Mouse (Mus musculus) ovary, adult 18-20 months (tissue): ENCODE data around the gene Tmem160.

Experiments
- DNase-seq: peaks from one replicate; pipeline ENCODE4 v3.0.0; 2022; ENCODE audit warnings: low spot score, mixed read lengths

Tmem160 gene

DNA sequence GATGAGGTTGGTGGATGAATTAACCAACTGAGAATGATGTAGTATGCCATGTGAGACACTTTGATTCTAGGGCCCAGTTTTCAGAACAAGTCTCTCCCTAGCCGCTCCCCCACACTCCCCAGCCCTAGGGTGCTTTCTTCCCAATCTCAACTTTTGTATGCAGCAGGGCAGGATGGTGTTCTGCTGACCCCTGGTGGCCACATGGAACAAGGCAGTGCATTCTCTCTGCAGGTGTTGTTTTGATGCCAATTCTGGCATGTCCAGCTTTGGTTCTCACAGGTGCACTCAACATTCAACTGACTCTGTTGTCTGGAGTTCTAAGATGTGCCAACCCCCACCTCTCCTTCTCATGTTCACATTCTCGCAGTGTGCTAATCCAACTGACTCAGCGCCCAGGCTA, 39.2 kb downstream of the Tmem160 start:
- no peak for DNase-seq

DNA sequence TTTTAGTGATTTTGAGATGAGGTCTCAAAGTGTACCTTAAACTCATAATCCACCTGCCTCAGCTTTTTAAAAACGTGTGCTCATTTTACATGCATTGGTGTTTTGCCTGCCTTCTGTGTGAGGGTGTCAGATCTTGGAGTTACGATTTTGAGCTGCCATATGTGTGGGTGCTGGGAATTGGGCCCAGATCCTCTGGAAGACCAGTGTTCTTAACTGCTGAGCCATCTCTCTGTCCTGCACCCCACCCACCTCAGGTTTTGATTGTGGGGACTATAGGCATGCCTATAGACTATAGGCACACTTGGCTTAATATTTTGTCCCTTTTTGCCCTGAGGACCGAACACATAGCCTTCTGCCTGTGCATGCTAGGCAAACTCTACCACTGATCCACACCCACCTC, 39.6 kb downstream of the Tmem160 start:
- DNase-seq = no peak

DNA sequence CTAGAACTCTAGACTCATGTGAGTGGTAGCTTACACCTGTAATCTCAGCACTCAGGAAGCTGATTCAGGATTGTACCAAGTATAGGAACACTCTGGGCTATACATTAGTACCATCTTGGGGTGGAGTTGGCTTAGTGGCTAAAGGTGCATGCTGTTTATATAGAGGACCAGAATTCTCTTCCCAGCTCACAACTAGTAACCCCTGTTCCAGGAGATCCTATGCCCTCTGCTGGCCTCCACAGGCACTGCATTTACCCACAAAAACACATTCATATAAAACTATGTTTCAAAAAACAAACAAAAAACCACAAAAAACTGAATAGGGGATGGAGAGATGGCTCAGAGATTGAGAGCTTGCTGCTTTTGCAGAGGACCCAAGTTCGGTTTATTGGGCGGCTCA, 40.8 kb downstream of the Tmem160 start:
- no peak for DNase-seq

DNA sequence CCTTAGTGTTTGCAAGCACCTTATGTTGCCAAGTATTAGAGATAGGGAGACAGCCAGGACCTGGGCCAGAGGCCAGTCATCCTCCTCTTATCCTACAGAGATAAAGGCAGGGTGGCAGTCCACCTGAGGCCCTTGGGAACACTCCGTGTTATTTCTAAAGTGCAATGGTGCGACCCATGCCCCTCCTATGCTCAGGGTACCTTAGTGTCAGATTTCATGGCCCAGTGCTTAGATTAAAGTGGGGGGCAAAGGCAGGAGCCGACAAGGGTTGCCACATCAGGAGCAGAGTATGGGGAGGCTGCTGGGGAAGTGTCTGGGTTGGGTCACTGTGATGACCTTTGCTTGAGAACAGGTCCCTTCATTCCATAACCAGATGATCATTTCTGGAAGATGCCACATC, 43.7 kb downstream of the Tmem160 start:
- no peak for DNase-seq

DNA sequence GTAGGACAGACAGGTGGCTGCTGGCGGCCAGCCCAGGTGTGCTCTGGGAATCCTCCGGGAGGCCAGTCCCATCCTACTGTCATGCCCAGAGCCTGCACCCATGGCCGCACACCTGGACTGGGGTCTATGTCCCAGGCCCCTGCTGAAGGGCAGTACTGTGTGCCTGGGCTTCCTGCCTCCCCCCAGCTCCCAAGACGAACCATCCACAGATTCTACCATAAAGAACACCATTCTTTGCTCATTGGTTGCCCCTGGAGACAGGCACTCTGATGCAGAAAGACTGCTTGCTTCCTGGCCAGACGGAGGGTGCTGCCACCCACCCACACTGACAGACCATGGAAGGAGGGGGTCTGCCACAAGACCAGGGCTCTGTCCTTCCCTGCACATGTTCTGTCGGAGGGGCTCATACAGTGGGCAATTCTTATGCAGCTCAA, 47.1 kb downstream of the Tmem160 start:
- no peak for DNase-seq

DNA sequence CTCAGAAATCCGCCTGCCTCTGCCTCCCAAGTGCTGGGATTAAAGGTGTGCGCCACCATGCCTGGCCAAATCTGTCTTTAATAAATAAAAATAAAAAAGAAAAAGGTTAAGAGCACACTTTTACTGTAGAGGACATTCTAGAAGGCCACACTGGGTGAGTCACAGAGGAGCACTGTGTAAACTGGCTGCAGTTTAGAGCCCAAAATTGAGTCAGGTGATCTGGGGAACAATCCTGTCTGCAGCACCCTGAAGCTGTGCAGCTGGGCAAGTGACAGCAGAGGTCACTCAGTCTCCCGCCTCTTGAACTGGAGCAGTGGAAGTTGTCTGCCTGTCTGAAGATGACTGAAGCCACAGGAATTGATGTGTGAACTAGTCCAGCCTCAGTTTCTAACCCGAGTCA, 49.0 kb downstream of the Tmem160 start:
- no peak for DNase-seq

DNA sequence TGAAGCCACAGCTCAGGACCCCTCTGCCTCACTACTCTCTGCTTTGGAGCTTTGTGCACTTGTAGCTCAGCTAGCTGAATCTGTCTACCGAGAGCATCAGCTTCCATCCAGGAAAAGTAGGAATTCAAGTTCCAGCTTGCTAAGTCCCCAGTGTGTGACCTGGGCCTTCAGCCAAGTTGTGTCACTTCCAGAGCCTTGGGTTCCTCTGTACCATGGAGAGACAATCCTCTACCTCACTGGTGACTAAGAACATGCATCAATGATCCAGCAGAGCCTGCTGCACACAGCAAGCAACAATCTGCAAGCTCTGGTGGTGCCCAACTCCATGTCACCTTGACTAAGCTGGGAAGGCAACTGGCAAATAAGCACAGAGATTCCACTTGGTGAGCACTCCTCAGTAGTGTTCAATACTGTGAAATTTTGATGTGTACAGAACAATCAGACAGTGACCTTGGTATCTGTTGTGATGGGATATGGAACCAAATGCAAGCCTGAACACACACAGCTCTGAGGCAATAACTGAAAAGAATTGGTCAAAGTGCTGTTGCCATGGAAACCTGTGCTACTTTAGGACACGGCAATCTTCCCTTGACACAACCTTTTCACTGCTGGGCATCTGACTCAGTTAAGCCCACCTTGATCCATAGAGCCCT, 52.1 kb downstream of the Tmem160 start:
- DNase-seq = no peak
